Mouse (Mus musculus) hindbrain, embryonic 12.5 days (tissue): ENCODE results near the gene Gnmt. TPM values are rescaled to one million over a fixed set of nuclear protein-coding genes. Genes with fewer than 3 reads are reported as not detected.

ENCODE experiments used
- ATAC-seq: fragments of 200-750 bp; cut with Nextera tagmentation; 2 replicates; pipeline ENCODE4 v1.8.0; 2017; ENCODE audit warnings: moderate TSS enrichment; ENCODE audit not compliant: low FRiP score
- H3K27ac ChIP-seq: fragments of 300-500 bp; sonication (generic); 2 replicates; pipeline ENCODE4 v1.5.1; 2016; ENCODE audit warnings: mild to moderate bottlenecking
- H3K27me3 ChIP-seq: fragments of 300-500 bp; sonication (generic); 2 replicates; pipeline ENCODE4 v1.6.1; 2016; ENCODE audit warnings: mild to moderate bottlenecking
- H3K36me3 ChIP-seq: fragments of 300-500 bp; sonication (generic); 2 replicates; pipeline ENCODE4 v1.6.1; 2016; ENCODE audit warnings: mild to moderate bottlenecking
- H3K4me1 ChIP-seq: fragments of 300-500 bp; sonication (generic); 2 replicates; pipeline ENCODE4 v1.6.1; 2016
- H3K4me2 ChIP-seq: fragments of 300-500 bp; sonication (generic); replicated peaks from 2 replicates; pipeline ENCODE4 v1.6.1; 2016; ENCODE audit warnings: mild to moderate bottlenecking
- H3K4me3 ChIP-seq: fragments of 300-500 bp; sonication (generic); 2 replicates; pipeline ENCODE4 v1.5.1; 2016; ENCODE audit warnings: mild to moderate bottlenecking
- H3K9ac ChIP-seq: fragments of 300-500 bp; sonication (generic); 2 replicates; pipeline ENCODE4 v1.6.1; 2016; ENCODE audit warnings: mild to moderate bottlenecking, moderate library complexity
- H3K9me3 ChIP-seq: fragments of 300-500 bp; sonication (generic); replicated peaks from 2 replicates; pipeline ENCODE4 v1.6.1; 2016; ENCODE audit warnings: mild to moderate bottlenecking
- WGBS: fragments of 180-500 bp; shearing (Covaris S2); methylation state at CpG from one replicate; pipeline ENCODE4 v1.1.7; 2016; 5-methylcytosine and 5-hydroxymethylcytosine counted together
- polyA plus RNA-seq: library from polyadenylated mRNA; unstranded; fragments of >200 nt; fragmentation: Nextera tagmentation; extraction: Ambion mirVana; gene quantifications from 2 replicates; pipeline ENCODE4 v1.2.1, GENCODE M21; 2016

Gnmt gene
- polyA plus RNA-seq, 1 experiment from 2014 or later: 0.49 TPM

DNA sequence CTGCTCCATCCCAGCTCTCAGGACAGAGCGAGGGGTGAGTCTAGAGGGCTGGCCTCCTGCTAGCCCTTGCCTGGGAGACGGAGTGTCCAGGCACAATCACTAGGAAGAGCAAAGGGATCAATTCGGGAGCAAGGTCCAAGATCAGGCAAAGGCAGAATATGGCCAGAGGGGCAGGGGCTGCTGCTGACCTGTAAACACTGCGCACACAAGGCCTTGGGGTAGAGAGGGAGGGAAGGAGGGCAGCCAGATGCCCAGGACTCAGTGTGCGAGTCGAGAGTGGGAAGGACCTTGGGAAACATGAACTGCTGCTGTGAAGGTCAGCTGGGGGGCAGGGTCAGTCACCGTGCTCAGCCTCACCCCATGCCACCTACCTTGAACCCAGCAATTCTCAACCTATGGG, 6.3 kb upstream of the Gnmt start:
- Histone ChIP-seq H3K4me2 (no peak overlapping the region), H3K9ac (no peak overlapping the region), H3K36me3 (peaks cover 32% of the 10 kb centered on the region), H3K27me3 (no peaks in the 10 kb centered on the region; the same call in 1 of the 2 replicates), H3K4me1 (no peaks in the 10 kb centered on the region), H3K27ac (no peak overlapping the region), H3K4me3 (no peak overlapping the region), H3K9me3 (no peaks in the 10 kb centered on the region)
- no peak for ATAC-seq
- WGBS: 87% methylated on average over 7 of the region's 7 CpGs

- no peak overlapping the region for H3K27ac ChIP-seq
- no peaks in the 10 kb centered on the region for H3K9me3 ChIP-seq
- peaks cover 9% of the 10 kb centered on the region for H3K27me3 ChIP-seq
- H3K4me3 ChIP-seq: no peak overlapping the region
- H3K4me1 ChIP-seq: no peaks in the 10 kb centered on the region
- H3K4me2 ChIP-seq: no peak overlapping the region
- ATAC-seq: no peak
- 89% methylated on average over 3 of the region's 3 CpGs for WGBS
- H3K36me3 ChIP-seq: peaks cover 32% of the 10 kb centered on the region
- H3K9ac ChIP-seq: no peak overlapping the region
These were observed 5.1 kb upstream of the Gnmt start for GRCm38 (mm10) chr17:46734055-46734454.

DNA sequence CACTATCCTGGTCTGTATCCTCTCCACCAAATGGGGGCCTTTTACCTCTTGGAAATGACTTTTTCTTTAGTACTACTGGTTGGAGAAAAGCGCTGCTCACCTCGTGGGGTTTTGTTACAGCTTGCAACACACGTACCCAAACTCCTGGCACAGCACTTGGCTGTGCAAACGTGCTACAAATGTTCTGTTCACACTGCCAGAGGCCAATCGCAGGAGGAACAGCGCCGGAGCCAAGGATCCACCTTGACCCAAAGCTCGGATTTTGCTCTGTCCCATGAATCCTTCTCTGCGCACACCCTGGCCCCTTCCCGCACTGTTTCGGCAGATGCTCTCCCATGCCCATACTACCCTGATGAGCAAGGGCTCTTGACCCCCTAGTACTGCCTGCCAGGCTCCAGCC, 472 bp downstream of the Gnmt start:
- peak overlapping the region; percentile 41; the same call in 1 of the 2 replicates for H3K9ac ChIP-seq
- ATAC-seq: no peak

DNA sequence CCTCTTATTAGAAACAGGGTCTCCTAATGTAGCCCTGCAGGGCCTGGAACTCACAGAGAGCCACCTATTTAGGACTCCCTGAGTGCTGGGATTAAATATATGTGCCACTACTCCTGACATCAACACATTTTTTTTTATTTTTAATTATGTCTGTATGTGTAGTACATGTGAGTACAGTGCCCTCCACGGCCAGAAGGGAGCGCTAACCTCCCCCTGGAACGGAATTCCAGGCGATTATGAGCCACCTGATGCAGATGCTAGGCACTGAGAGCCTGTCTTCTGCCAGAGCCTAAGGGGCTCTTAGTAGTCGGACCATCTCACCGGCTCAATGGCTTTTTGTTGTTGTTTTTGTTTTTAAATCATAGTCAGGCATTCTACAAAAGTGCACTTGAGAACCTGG, 947 bp downstream of the Gnmt start:
- ATAC-seq: no peak
- WGBS: 41% methylated on average over 6 of the region's 6 CpGs
- Histone ChIP-seq H3K27ac (no peak overlapping the region), H3K4me1 (0 out of 2 replicates have a peak, but pooled peaks cover 3% of the 10 kb centered on the region), H3K36me3 (peaks cover 25% of the 10 kb centered on the region), H3K9me3 (no peaks in the 10 kb centered on the region), H3K4me2 (no peak overlapping the region), H3K4me3 (no peak overlapping the region), H3K9ac (no peak overlapping the region), H3K27me3 (peaks cover 21% of the 10 kb centered on the region)

More for the DNA sequence above, 472 bp downstream of the Gnmt start:
- WGBS: 48% methylated on average over 11 of the region's 11 CpGs
- 0 out of 2 replicates have a peak overlapping the region, but pooled peaks have one; percentile 9 for H3K4me2 ChIP-seq
- H3K27ac ChIP-seq: no peak overlapping the region
- peaks cover 21% of the 10 kb centered on the region for H3K27me3 ChIP-seq
- peaks cover 20% of the 10 kb centered on the region for H3K36me3 ChIP-seq
- H3K4me3 ChIP-seq: no peak overlapping the region
- 0 out of 2 replicates have a peak, but pooled peaks cover 3% of the 10 kb centered on the region for H3K4me1 ChIP-seq
- no peaks in the 10 kb centered on the region for H3K9me3 ChIP-seq

DNA sequence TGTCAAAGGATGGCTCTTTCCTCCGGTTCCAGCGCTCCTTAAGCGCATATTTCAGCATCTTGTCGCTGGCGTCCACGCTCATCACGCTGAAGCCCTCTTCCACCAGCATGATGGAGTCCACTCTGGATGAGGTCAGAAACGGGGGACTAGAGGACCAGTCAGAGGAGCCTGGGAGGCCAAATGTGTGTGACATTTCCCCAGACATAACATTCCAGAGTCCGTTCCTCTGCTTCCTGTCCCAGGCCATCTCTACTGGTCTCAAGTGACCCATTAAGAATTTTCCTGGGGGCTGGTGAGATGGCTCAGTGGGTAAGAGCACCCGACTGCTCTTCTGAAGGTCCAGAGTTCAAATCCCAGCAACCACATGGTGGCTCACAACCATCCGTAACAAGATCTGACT, 1.7 kb downstream of the Gnmt start:
- WGBS: 93% methylated on average over 11 of the region's 11 CpGs
- Histone ChIP-seq H3K4me3 (no peak overlapping the region), H3K27me3 (peaks cover 21% of the 10 kb centered on the region), H3K4me1 (0 out of 2 replicates have a peak, but pooled peaks cover 3% of the 10 kb centered on the region), H3K9me3 (no peaks in the 10 kb centered on the region), H3K36me3 (peaks cover 30% of the 10 kb centered on the region), H3K9ac (no peak overlapping the region), H3K4me2 (no peak overlapping the region), H3K27ac (no peak overlapping the region)
- ATAC-seq: no peak

DNA sequence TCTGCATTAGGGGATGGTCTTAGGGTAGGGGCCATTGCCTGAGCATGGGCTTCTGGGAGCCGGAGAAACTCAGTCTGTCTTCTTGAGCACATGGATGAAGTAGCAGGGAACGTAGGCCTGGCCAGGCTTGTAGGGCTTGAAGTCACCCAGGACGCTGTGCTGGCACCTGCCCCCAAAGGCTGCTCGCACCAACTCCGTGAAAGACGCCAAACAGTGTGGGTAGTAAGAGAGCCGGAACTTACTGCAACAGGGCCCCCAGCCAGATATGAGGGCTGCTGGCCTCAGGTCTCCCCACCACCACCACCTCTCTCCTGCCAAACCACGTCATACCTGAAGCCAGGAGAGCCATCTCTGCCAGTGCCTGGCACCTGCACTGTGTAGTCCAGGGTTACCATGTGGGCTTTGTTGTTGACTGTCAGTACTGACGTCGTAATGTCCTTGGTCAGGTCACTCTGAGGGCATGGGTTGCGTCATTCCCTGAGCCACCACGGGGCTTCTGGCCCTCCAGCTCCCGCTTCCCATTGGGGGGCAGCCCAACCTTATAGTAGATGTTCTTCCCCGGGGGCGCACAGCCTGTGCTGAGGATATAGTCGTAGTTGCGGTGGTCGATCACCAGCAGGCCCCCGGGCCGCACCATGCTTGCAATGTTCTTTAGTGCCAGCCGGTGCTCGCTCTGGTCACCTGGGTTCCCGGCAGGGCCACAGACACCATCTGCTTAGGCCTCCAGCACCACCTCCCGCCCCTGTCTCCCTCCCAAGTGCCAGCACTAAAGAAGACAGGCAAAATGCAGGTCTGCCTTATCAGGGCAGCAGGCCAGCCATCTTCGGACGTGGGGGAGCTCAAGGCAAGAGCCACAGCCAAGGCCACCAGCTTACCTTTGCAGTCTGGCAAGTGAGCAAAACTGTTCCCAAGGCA, 3.0 kb downstream of the Gnmt start:
- Histone ChIP-seq H3K27ac (no peak overlapping the region), H3K9ac (no peak overlapping the region), H3K9me3 (no peaks in the 10 kb centered on the region), H3K4me1 (0 out of 2 replicates have a peak, but pooled peaks cover 3% of the 10 kb centered on the region), H3K36me3 (peaks cover 40% of the 10 kb centered on the region), H3K4me2 (no peak overlapping the region), H3K27me3 (peaks cover 21% of the 10 kb centered on the region), H3K4me3 (no peak overlapping the region)
- WGBS: 92% methylated on average over 26 of the region's 26 CpGs
- no peak for ATAC-seq

DNA sequence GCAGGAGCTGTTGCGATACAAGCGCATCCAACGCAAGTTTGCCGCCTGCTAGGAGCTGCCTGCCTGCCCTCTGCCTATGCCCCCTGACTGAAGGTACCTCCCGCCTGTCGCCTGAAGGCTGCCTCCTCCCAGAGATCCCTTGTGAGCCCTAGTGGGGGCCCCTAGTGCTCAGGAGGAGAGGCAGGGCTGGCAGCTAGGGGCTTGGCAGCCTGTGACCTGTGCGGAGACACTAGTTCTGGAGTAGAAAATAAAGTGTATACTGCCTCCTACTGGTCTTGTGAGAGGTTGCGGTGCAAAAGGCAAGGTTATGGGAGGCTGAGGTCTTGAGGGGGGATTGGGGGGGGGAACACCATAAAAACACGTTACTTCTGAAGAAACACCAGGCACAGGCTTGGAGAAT, 3.7 kb downstream of the Gnmt start:
- Histone ChIP-seq H3K27me3 (peaks cover 21% of the 10 kb centered on the region), H3K4me3 (no peak overlapping the region), H3K4me1 (0 out of 2 replicates have a peak, but pooled peaks cover 3% of the 10 kb centered on the region), H3K4me2 (no peak overlapping the region), H3K9me3 (no peaks in the 10 kb centered on the region), H3K27ac (no peak overlapping the region), H3K36me3 (peaks cover 40% of the 10 kb centered on the region), H3K9ac (no peak overlapping the region)
- 47% methylated on average over 9 of the region's 9 CpGs for WGBS
- no peak for ATAC-seq

DNA sequence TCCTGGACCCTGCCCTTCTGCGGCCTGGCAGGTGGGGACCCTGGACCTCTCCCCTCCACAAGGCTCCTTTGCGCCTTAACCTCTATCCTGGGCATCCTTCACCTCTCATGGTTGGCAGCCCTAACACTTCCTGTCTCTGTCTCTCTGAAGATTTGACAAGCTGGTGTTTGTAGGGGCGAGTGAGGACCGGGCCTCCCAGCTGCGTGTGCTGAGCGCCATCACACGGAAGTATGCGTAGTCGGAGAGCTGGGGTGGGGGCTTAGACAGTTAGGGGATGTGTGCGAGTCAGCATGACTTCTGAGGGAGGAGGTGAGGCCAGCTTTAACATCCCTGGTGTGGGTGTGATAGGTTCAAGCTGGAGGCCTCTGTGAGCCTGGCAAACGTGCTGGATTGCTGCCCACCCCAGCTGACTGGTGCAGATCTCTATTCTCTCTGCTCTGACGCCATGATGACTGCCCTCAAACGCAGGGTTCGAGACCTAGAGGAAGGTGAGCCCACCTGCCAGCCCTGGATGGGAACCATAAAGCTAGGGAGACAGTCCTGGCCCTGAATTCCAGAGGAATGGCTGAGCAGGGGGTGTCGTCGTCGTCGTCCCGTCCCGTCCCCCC, 4.4 kb downstream of the Gnmt start:
- Histone ChIP-seq H3K27me3 (peaks cover 18% of the 10 kb centered on the region), H3K36me3 (peaks cover 40% of the 10 kb centered on the region), H3K9me3 (no peaks in the 10 kb centered on the region), H3K4me2 (no peak overlapping the region), H3K9ac (no peak overlapping the region), H3K4me3 (no peak overlapping the region), H3K4me1 (0 out of 2 replicates have a peak, but pooled peaks cover 3% of the 10 kb centered on the region), H3K27ac (no peak overlapping the region)
- WGBS: 90% methylated on average over 14 of the region's 20 CpGs
- no peak for ATAC-seq

DNA sequence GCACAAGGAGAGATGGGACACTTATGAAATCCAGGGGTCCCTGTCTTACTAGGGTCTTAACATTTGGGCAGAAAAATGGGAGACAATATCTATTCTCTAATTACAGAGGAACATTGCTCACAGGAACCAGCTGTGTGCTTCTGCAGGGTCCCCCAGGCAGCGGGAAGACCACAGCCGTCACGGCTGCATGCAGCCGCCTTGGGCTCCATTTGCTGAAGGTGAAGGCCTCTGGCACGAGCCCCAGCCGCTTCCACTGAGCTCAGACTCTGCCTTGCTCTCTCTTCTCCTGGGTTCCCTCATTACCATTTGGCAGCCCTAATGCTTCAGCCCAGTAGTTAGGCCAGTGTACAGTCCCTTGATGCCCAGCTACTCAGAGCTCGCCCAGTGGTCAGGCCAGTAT, 7.9 kb downstream of the Gnmt start:
- ATAC-seq: no peak
- Histone ChIP-seq H3K36me3 (peaks cover 49% of the 10 kb centered on the region), H3K4me3 (no peak overlapping the region), H3K27ac (no peak overlapping the region), H3K4me2 (no peak overlapping the region), H3K9me3 (no peaks in the 10 kb centered on the region), H3K27me3 (no peaks in the 10 kb centered on the region), H3K9ac (no peak overlapping the region), H3K4me1 (no peaks in the 10 kb centered on the region)
- 88% methylated on average over 7 of the region's 7 CpGs for WGBS

DNA sequence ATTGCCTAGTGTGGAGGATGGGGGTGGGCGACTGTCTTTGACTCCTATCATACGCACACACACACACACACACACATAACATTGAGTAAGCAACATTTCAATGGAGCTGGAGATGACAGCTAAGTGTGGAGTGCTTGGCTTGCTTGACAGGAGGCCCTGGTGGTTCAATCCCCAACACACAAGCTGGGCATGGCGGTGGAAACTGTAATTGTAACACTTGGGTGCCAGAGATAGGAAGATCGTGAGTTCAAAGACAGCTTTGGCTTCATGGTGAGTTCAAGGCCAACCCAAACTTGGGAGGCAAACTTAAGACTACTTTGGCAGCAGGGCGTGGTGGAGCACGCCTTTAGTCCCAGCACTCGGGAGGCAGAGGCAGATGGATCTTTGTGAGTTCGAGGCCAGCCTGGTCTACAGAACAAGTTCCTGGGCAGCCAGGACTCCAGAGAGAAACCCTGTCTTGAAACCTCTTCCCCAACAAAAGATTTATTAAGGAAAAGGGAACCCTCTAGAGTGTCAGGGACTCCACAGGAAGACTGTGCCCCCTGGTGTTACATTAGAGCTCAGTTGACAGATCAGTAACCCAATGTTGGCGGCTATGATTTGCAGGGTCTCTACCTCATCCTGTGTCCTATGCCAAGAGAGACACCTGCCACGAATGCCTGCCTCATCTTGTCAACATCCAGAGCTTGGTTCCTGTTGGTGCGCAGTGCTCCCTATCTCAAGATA, 14.0 kb downstream of the Gnmt start:
- no peaks in the 10 kb centered on the region for H3K9me3 ChIP-seq
- H3K36me3 ChIP-seq: peaks cover 38% of the 10 kb centered on the region
- no peak overlapping the region for H3K4me3 ChIP-seq
- no peaks in the 10 kb centered on the region for H3K27me3 ChIP-seq
- H3K9ac ChIP-seq: no peak overlapping the region
- no peak overlapping the region for H3K27ac ChIP-seq
- WGBS: 94% methylated on average over 11 of the region's 11 CpGs
- peaks cover 17% of the 10 kb centered on the region for H3K4me1 ChIP-seq
- ATAC-seq: no peak
- no peak overlapping the region for H3K4me2 ChIP-seq

DNA sequence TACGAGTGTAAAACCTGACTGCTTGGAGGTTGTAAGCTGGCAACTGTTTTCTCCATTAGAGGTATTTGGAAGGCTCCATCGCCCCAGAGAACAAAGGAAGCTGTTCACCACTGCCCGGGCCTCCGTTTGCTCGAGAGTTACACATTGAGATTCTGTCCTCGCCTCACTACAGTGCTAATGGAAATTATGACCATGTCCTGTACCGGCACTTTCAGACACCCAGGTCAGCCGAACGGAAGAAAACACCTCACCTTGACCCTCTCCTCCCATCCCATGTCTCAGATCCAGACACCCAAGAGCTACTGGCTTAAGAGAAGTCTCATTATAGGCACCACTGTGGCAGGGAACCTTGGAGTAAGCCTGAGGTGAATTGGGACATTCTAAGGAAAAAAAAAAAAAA, 15.1 kb downstream of the Gnmt start:
- Histone ChIP-seq H3K9ac (no peak overlapping the region), H3K9me3 (no peaks in the 10 kb centered on the region), H3K36me3 (peaks cover 38% of the 10 kb centered on the region), H3K4me1 (peaks cover 17% of the 10 kb centered on the region), H3K4me3 (no peak overlapping the region), H3K27me3 (no peaks in the 10 kb centered on the region), H3K4me2 (no peak overlapping the region), H3K27ac (no peak overlapping the region)
- 90% methylated on average over 9 of the region's 9 CpGs for WGBS
- ATAC-seq: no peak

DNA sequence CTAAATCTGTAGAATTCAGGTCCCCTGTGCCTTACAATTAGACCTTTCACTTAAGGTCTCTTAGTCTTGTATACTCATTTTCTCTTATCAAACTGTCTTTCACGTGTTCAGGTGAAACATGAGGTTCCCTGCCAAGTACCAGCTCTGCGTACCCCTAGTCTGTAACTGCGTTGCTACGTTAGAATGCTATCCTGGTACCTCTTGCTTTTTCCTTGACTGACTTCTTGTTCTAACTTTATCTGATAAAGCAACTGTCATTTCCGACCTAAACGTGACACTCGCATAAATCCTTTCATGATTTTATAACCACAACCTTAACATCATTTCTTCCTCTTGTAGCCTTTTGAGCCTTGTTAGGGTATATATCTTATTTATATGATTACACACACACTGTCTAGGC, 16.5 kb downstream of the Gnmt start:
- no peak for ATAC-seq
- Histone ChIP-seq H3K27me3 (no peaks in the 10 kb centered on the region), H3K27ac (no peak overlapping the region), H3K4me1 (peaks cover 17% of the 10 kb centered on the region), H3K4me3 (peak overlapping the region; percentile 100), H3K9ac (peak overlapping the region; percentile 96), H3K36me3 (peaks cover 38% of the 10 kb centered on the region), H3K4me2 (peak overlapping the region; percentile 100), H3K9me3 (no peaks in the 10 kb centered on the region)
- WGBS: 73% methylated on average over 7 of the region's 7 CpGs
